Mouse (Mus musculus): ENCODE results near the gene Hmgxb4. TPM values are rescaled to one million over a fixed set of nuclear protein-coding genes. Genes with fewer than 3 reads are reported as not detected.

Gene Hmgxb4
- total RNA-seq, 2 experiments from 2014 or later = 59.6 to 63.6 TPM

GRCm38 (mm10) chr8:75015981-75016380 is 22.8 kb downstream of the Hmgxb4 start:
- peak; percentile 92 for ATAC-seq (replicated peaks; ENCODE audit: poor library complexity, severe bottlenecking)

- peak; percentile 60 for ATAC-seq (replicated peaks; ENCODE audit: poor library complexity, severe bottlenecking)
Observed at GRCm38 (mm10) chr8:75016422-75016821, 23.3 kb downstream of the Hmgxb4 start.

- ATAC-seq (replicated peaks; ENCODE audit: poor library complexity, severe bottlenecking) = no peak
Observed at GRCm38 (mm10) chr8:75018274-75018972, 25.3 kb downstream of the Hmgxb4 start.

GRCm38 (mm10) chr8:75023660-75024316 is 30.6 kb downstream of the Hmgxb4 start:
- ATAC-seq (replicated peaks; ENCODE audit: poor library complexity, severe bottlenecking) = peak; percentile 56

- no peak for ATAC-seq (replicated peaks; ENCODE audit: poor library complexity, severe bottlenecking)
Observed at GRCm38 (mm10) chr8:75025809-75026208, 32.7 kb downstream of the Hmgxb4 start.

- no peak for ATAC-seq (replicated peaks; ENCODE audit: poor library complexity, severe bottlenecking)
Observed at GRCm38 (mm10) chr8:75030453-75031024, 37.4 kb downstream of the Hmgxb4 start.

GRCm38 (mm10) chr8:75032961-75033360 is 39.8 kb downstream of the Hmgxb4 start:
- no peak for ATAC-seq (replicated peaks; ENCODE audit: poor library complexity, severe bottlenecking)

GRCm38 (mm10) chr8:75033511-75034243 is 40.5 kb downstream of the Hmgxb4 start, which contains the start of gene Tom1:
Tom1 (plus strand) TSS chr8:75033705.
- ATAC-seq (replicated peaks; ENCODE audit: poor library complexity, severe bottlenecking) = peak; percentile 86

GRCm38 (mm10) chr8:75034285-75034684 is 41.1 kb downstream of the Hmgxb4 start:
- peak; percentile 10 for ATAC-seq (replicated peaks; ENCODE audit: poor library complexity, severe bottlenecking)

GRCm38 (mm10) chr8:75035640-75036039 is 42.5 kb downstream of the Hmgxb4 start:
- ATAC-seq (replicated peaks; ENCODE audit: poor library complexity, severe bottlenecking) = no peak

GRCm38 (mm10) chr8:75038497-75038896 is 45.3 kb downstream of the Hmgxb4 start:
- ATAC-seq (replicated peaks; ENCODE audit: poor library complexity, severe bottlenecking) = no peak

- peak; percentile 82 for ATAC-seq (replicated peaks; ENCODE audit: poor library complexity, severe bottlenecking)
Observed at GRCm38 (mm10) chr8:75039754-75040153, 46.6 kb downstream of the Hmgxb4 start.

GRCm38 (mm10) chr8:75042171-75042570 is 49.0 kb downstream of the Hmgxb4 start:
- ATAC-seq (replicated peaks; ENCODE audit: poor library complexity, severe bottlenecking) = no peak

- peak; percentile 32; the same call in 1 of the 2 replicates for ATAC-seq (replicated peaks; ENCODE audit: poor library complexity, severe bottlenecking)
Observed at GRCm38 (mm10) chr8:75042974-75043373, 49.8 kb downstream of the Hmgxb4 start.

- no peak for ATAC-seq (replicated peaks; ENCODE audit: poor library complexity, severe bottlenecking)
Observed at GRCm38 (mm10) chr8:75046303-75046702, 53.1 kb downstream of the Hmgxb4 start.

- ATAC-seq (replicated peaks; ENCODE audit: poor library complexity, severe bottlenecking) = no peak
Observed at GRCm38 (mm10) chr8:75047784-75048183, 54.6 kb downstream of the Hmgxb4 start.

- peak; percentile 62 for ATAC-seq (replicated peaks; ENCODE audit: poor library complexity, severe bottlenecking)
Observed at GRCm38 (mm10) chr8:75053342-75053741, 60.2 kb downstream of the Hmgxb4 start.

- peak; percentile 87 for ATAC-seq (replicated peaks; ENCODE audit: poor library complexity, severe bottlenecking)
Observed at GRCm38 (mm10) chr8:75055673-75056072, 62.5 kb downstream of the Hmgxb4 start.

- ATAC-seq (replicated peaks; ENCODE audit: poor library complexity, severe bottlenecking) = no peak
Observed at GRCm38 (mm10) chr8:75060022-75060421, 66.9 kb downstream of the Hmgxb4 start.

GRCm38 (mm10) chr8:75060815-75061214 is 67.7 kb downstream of the Hmgxb4 start:
- ATAC-seq (replicated peaks; ENCODE audit: poor library complexity, severe bottlenecking) = no peak

GRCm38 (mm10) chr8:75063290-75063689 is 70.1 kb downstream of the Hmgxb4 start:
- ATAC-seq (replicated peaks; ENCODE audit: poor library complexity, severe bottlenecking) = peak; percentile 36
